Mouse (Mus musculus): ENCODE results near the gene Dgkd.
A peak's percentile ranks its signal among the peaks of the same experiment; 100 is the strongest.

Gene Dgkd

GRCm38 (mm10) chr1:87935546-87935945, 82.5 kb downstream of the Dgkd start:
- DNase-seq (ENCODE audit: low spot score) = no peak

- DNase-seq (ENCODE audit: low spot score) = no peak
Observed at GRCm38 (mm10) chr1:87936075-87936474, 83.0 kb downstream of the Dgkd start.

GRCm38 (mm10) chr1:87936516-87936915, 83.4 kb downstream of the Dgkd start:
- no peak for DNase-seq (ENCODE audit: low spot score)

- no peak for DNase-seq (ENCODE audit: low spot score)
Observed at GRCm38 (mm10) chr1:87941765-87942164, 88.7 kb downstream of the Dgkd start.

GRCm38 (mm10) chr1:87947681-87948091, 94.6 kb downstream of the Dgkd start:
- no peak for DNase-seq (ENCODE audit: low spot score)

GRCm38 (mm10) chr1:87951641-87952040, 98.6 kb downstream of the Dgkd start:
- DNase-seq (ENCODE audit: low spot score) = no peak

- DNase-seq (ENCODE audit: low spot score) = no peak
Observed at GRCm38 (mm10) chr1:87953073-87953472, 100.0 kb downstream of the Dgkd start.

- no peak for DNase-seq (ENCODE audit: low spot score)
Observed at GRCm38 (mm10) chr1:87958931-87959330, 105.8 kb downstream of the Dgkd start.

- DNase-seq (ENCODE audit: low spot score) = no peak
Observed at GRCm38 (mm10) chr1:87959532-87959931, 106.4 kb downstream of the Dgkd start.

GRCm38 (mm10) chr1:87959998-87960431, 106.9 kb downstream of the Dgkd start:
- no peak for DNase-seq (ENCODE audit: low spot score)

GRCm38 (mm10) chr1:87960752-87961151, 107.7 kb downstream of the Dgkd start:
- DNase-seq (ENCODE audit: low spot score) = no peak

GRCm38 (mm10) chr1:87961459-87962167, 108.5 kb downstream of the Dgkd start:
- DNase-seq (ENCODE audit: low spot score) = peak; percentile 75

- no peak for DNase-seq (ENCODE audit: low spot score)
Observed at GRCm38 (mm10) chr1:87970381-87970780, 117.3 kb downstream of the Dgkd start.

- no peak for DNase-seq (ENCODE audit: low spot score)
Observed at GRCm38 (mm10) chr1:87982291-87982690, 129.2 kb downstream of the Dgkd start.

GRCm38 (mm10) chr1:87992716-87993115, 139.6 kb downstream of the Dgkd start:
- no peak for DNase-seq (ENCODE audit: low spot score)

Data from spleen, adult 12 weeks (tissue).